Mouse (Mus musculus) G1E (cell line): ENCODE measurements around the gene Pik3r4. TPM values are rescaled to one million over a fixed set of nuclear protein-coding genes. Genes with fewer than 3 reads are reported as not detected.
A peak's percentile ranks its signal among the peaks of the same experiment; 100 is the strongest.
"Not testable (repeated sequence)": the region's sequence is repeated elsewhere in the genome, so short reads cannot be mapped to it uniquely, and the experiment has no call there.

Source experiments
- ATAC-seq: 2 replicates; pipeline ENCODE4 v1.8.0; 2016; ENCODE audit warnings: mild to moderate bottlenecking; ENCODE audit not compliant: insufficient number of reproducible peaks, poor library complexity, low FRiP score, severe bottlenecking; ENCODE audit errors: extremely low read depth
- DNase-seq: peaks from one replicate; pipeline ENCODE4 v3.0.0; 2012; ENCODE audit warnings: low spot score
- H3K27me3 ChIP-seq: 2 replicates; pipeline ENCODE4 v1.6.1; 2012; ENCODE audit warnings: mild to moderate bottlenecking, low read length, inconsistent platforms; ENCODE audit not compliant: insufficient read depth
- H3K36me3 ChIP-seq: replicated peaks from 2 replicates; pipeline ENCODE3; 2012; ENCODE audit warnings: mild to moderate bottlenecking, inconsistent platforms
- H3K4me1 ChIP-seq: 2 replicates; pipeline ENCODE4 v1.6.1; 2012; ENCODE audit warnings: low read depth, low read length, inconsistent platforms, mixed read lengths; ENCODE audit not compliant: insufficient read depth
- H3K4me3 ChIP-seq: 2 replicates; pipeline ENCODE4 v1.5.1; 2012; ENCODE audit warnings: low read depth, mild to moderate bottlenecking, inconsistent platforms, low read length, moderate library complexity, mixed read lengths
- H3K9me3 ChIP-seq: replicated peaks from 2 replicates; pipeline ENCODE4 v1.6.1; 2012; ENCODE audit warnings: inconsistent platforms
- CTCF ChIP-seq: IDR thresholded peaks from 2 replicates; pipeline ENCODE4 v1.5.1; 2012; ENCODE audit warnings: low read depth, low read length, inconsistent platforms, mixed read lengths
- GATA1 ChIP-seq: IDR thresholded peaks from 2 replicates; pipeline ENCODE4 v1.6.1; 2012; ENCODE audit warnings: borderline replicate concordance, low read length, inconsistent platforms, mixed read lengths
- GATA2 ChIP-seq: IDR thresholded peaks from 2 replicates; pipeline ENCODE4 v1.6.1; 2012; ENCODE audit warnings: low read depth, low read length, inconsistent platforms, borderline replicate concordance
- POLR2AphosphoS5 ChIP-seq: IDR thresholded peaks from 2 replicates; pipeline ENCODE4 v1.6.1; 2012; ENCODE audit warnings: low read depth, low read length, inconsistent platforms; ENCODE audit not compliant: insufficient replicate concordance
- TAL1 ChIP-seq: conservative IDR thresholded peaks from 2 replicates; pipeline ENCODE4 v1.6.1; 2012; ENCODE audit warnings: low read depth, low read length, inconsistent platforms, mixed read lengths
- polyA plus RNA-seq: library from polyadenylated mRNA; stranded (reverse); fragments of >175 nt; gene quantifications from 2 replicates; pipeline ENCODE4 v1.2.3, GENCODE M21; 2012
- total RNA-seq, 2 experiments: library from RNA; stranded (forward) in 1 of 2; stranded (reverse) in 1 of 2; fragments of 200-1000 nt in 1 of 2; fragments of >200 nt in 1 of 2; fragmentation: Nextera tagmentation in 1 of 2; gene quantifications; 2 replicates each; pipeline ENCODE4 v1.2.3; 2014 to 2017

The Pik3r4 gene
- total RNA-seq (2014; fragmentation: Nextera tagmentation), result 31.7 and 33.7 TPM in 2 replicates
- 31.7 and 33.4 TPM in 2 replicates for total RNA-seq (2017)
- 6.9 and 8.9 TPM in 2 replicates for polyA plus RNA-seq

DNA sequence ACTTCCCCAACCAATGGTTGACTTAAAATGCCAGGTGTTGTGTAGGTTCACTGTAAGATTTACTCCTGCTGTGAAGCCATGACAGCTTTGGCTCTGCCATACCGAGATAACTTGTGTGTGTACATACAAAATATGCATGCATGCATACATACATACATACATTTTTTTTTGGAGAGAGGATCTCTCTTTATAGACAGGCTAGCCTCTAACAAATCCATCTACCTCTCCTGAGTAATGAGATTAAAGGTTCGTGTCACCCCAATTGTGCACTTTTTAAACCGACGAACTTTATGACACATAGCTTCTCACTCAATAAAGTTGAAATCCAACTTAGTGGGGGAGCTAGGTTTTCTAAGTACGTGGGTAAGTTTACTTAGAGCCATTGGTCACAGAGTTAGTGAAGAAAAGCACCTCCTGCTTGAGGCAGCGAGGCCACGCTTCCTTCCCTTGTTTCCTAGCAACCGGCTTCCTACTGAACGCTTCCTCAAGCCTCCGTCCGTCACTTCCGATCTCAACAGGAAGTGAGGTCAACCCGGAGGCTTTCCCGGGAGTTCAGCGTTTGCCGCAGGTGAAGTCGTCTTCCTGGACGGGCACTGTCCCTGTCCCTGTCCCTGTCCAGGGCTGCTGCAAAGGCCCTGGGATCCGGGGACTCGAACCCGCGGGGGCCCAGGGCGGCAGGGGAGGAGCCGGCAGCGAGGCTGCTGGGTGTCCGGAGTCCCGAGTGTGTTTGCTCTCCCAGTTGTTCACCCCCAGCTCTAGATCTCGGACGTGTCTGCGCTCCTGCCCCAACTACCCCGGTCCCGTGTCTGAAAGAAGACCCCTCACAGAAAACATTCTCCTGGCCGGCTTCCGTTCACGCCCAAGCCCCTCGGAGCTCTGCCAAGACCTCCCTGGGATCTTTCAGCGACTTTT is at the start of gene Pik3r4:
Gene Pik3r4, plus strand, starts transcription at position 519 of the 912 bp plus-strand sequence.
- H3K4me1 ChIP-seq, result peaks cover 34% of the 10 kb centered on the region
- peaks cover 36% of the 10 kb centered on the region for H3K36me3 ChIP-seq
- DNase-seq (peak; percentile 88), ATAC-seq (peak; percentile 99)
- peak within 1 kb of the TSS; percentile 84 for H3K4me3 ChIP-seq
- TF ChIP-seq POLR2AphosphoS5, result no peak
- TF ChIP-seq GATA2, result no peak
- TF ChIP-seq TAL1, result no peak
- no peak for TF ChIP-seq CTCF
- TF ChIP-seq GATA1, result no peak
- H3K27me3 ChIP-seq, result no peaks in the 10 kb centered on the region
- H3K9me3 ChIP-seq, result no peaks in the 10 kb centered on the region

- DNase-seq, result no peak
- Histone ChIP-seq H3K27me3 (no peaks in the 10 kb centered on the region), H3K4me3 (no peak overlapping the region), H3K36me3 (no peaks in the 10 kb centered on the region), H3K4me1 (no peaks in the 10 kb centered on the region), H3K9me3 (peaks cover 2% of the 10 kb centered on the region; the same call in 1 of the 2 replicates)
- no peak for ATAC-seq
- TF ChIP-seq GATA2 (no peak), TAL1 (no peak), CTCF (no peak)
Observed at GRCm38 (mm10) chr9:105598906-105599305, 43.9 kb upstream of the Pik3r4 start.

DNA sequence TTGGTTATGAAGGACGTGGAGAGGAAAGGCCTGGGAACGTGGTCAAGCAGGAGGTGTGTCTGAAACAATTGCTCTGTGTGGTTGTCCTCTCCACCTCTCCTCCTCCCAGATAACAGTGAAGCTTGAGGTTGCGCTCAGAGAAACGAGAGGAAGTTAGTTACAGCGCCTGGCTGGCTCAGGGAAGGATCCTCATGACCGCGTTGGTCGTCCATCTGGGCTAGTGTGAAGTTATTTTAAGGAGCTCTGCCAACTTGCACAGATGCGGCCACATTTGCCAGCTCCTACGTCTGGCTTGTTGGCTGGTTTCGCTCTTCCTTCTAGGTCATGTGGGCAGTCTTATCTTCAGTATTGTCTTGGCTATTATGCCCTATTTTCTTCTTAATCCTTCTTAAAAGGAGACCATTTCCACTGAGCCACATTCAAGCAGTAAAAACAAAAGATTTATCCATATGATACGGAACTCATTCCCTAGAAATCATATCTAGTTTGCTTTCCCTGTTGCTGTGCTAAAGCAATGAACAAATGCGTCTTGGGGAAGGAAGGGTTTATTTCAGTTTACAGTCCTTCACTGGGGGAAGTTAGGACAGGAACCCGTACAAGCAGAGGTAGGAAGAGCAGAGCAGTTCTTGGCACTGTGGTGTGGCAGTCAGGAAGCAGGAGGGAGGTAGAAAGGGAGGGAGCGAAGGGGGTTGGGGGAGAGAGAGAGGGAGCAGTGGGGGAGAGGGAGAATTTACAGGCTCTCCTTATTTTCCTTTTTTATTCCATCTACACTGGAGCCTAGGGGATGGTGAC is 30.6 kb upstream of the Pik3r4 start:
- TF ChIP-seq POLR2AphosphoS5 (no peak), GATA2 (no peak), CTCF (no peak), TAL1 (no peak), GATA1 (no peak)
- Histone ChIP-seq H3K36me3 (no peaks in the 10 kb centered on the region), H3K9me3 (no peaks in the 10 kb centered on the region), H3K4me1 (no peaks in the 10 kb centered on the region), H3K27me3 (no peaks in the 10 kb centered on the region), H3K4me3 (no peak overlapping the region)
- ATAC-seq, result no peak
- no peak for DNase-seq

DNA sequence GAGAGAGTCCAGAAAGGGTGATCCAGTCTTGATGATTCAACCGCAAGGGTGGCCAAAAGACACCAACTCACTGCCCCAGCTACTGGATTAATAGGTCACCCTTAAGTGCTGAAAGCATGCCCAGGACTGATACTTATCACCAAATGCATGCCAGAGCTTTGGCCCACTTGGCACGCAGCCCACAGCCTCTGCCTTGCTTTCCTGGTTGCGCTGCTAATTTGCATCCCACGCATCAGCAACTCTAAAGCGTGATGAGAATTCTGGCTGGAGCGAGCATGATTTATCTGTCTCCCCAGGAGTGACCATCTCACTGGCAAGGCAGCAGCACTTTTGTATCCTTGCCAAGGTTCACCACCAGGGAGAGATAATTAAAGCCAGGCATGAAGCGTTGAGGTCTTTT is 29.9 kb upstream of the Pik3r4 start:
- no peak for DNase-seq
- Histone ChIP-seq H3K27me3 (no peaks in the 10 kb centered on the region), H3K36me3 (no peaks in the 10 kb centered on the region), H3K4me1 (no peaks in the 10 kb centered on the region), H3K4me3 (no peak overlapping the region), H3K9me3 (no peaks in the 10 kb centered on the region)
- TF ChIP-seq POLR2AphosphoS5 (no peak), GATA1 (no peak), CTCF (no peak), GATA2 (no peak), TAL1 (no peak)
- ATAC-seq, result no peak

DNA sequence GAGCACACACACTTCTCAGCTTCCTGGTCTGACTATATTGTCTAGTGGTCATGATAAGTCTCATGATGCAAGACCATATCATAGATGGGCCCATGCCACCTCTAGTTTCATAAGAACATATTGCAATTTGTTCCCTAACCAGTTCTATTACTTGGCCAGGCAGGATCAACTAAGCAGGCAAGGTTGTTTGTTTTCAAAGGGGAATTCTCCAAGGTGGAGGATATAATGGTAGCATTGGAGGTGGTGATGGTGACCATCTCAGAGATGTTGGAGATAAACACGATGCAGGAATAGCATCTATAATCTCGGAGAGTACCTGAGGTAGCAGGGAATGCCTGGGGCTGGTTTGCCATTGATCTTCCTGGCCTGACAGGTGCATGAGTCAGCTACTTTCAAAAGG is 26.8 kb upstream of the Pik3r4 start:
- no peaks in the 10 kb centered on the region for H3K4me1 ChIP-seq
- H3K9me3 ChIP-seq, result no peaks in the 10 kb centered on the region

GRCm38 (mm10) chr9:105617274-105617673 is 25.5 kb upstream of the Pik3r4 start:
- ATAC-seq, result 0 out of 2 replicates have a peak, but pooled peaks have one; percentile 34
- H3K27me3 ChIP-seq, H3K4me3 ChIP-seq, H3K4me1 ChIP-seq, H3K9me3 ChIP-seq, H3K36me3 ChIP-seq: not testable (repeated sequence)
- peak; percentile 15 for DNase-seq

More for the DNA sequence above, 26.8 kb upstream of the Pik3r4 start:
- Histone ChIP-seq H3K36me3 (no peaks in the 10 kb centered on the region), H3K27me3 (no peaks in the 10 kb centered on the region), H3K4me3 (no peak overlapping the region)
- no peak for TF ChIP-seq CTCF
- TF ChIP-seq POLR2AphosphoS5, result no peak
- no peak for TF ChIP-seq GATA1
- TF ChIP-seq TAL1, result no peak
- no peak for TF ChIP-seq GATA2
- DNase-seq, result no peak
- ATAC-seq, result no peak
